Mouse (Mus musculus) embryonic facial prominence, embryonic 11.5 days (tissue): ENCODE measurements around the gene Nfil3. TPM values are rescaled to one million over a fixed set of nuclear protein-coding genes. Genes with fewer than 3 reads are reported as not detected.

Experiments
- ATAC-seq: fragments of 200-750 bp; cut with Nextera tagmentation; replicated peaks from 2 replicates; pipeline ENCODE4 v1.8.0; 2017; ENCODE audit warnings: low read depth; ENCODE audit not compliant: insufficient number of reproducible peaks, low FRiP score, low TSS enrichment
- DNase-seq: peaks from one replicate; pipeline ENCODE4 v3.0.0-alpha.2; 2015; ENCODE audit warnings: low spot score
- H3K27ac ChIP-seq: fragments of 300-500 bp; sonication (generic); replicated peaks from 2 replicates; pipeline ENCODE4 v1.5.1; 2014; ENCODE audit warnings: mild to moderate bottlenecking, low read depth, low read length, control low read depth
- H3K27me3 ChIP-seq: fragments of 300-500 bp; sonication (generic); 2 replicates; pipeline ENCODE4 v1.6.1; 2014; ENCODE audit warnings: mild to moderate bottlenecking, low read length, moderate library complexity, mixed read lengths; ENCODE audit not compliant: control insufficient read depth, insufficient read depth
- H3K36me3 ChIP-seq: fragments of 300-500 bp; sonication (generic); replicated peaks from 2 replicates; pipeline ENCODE4 v1.6.1; 2014; ENCODE audit warnings: low read depth, mild to moderate bottlenecking, low read length, moderate library complexity, mixed read lengths; ENCODE audit not compliant: control insufficient read depth, insufficient read depth
- H3K4me1 ChIP-seq: fragments of 300-500 bp; sonication (generic); 2 replicates; pipeline ENCODE4 v1.6.1; 2014; ENCODE audit warnings: low read length, mixed read lengths; ENCODE audit not compliant: control insufficient read depth, insufficient read depth
- H3K4me2 ChIP-seq: fragments of 300-500 bp; sonication (generic); 2 replicates; pipeline ENCODE4 v1.6.1; 2014; ENCODE audit warnings: low read depth, mild to moderate bottlenecking, control low read depth, low read length, moderate library complexity
- H3K4me3 ChIP-seq: fragments of 300-500 bp; sonication (generic); 2 replicates; pipeline ENCODE4 v1.5.1; 2014; ENCODE audit warnings: low read depth, low read length, control low read depth
- H3K9ac ChIP-seq: fragments of 300-500 bp; sonication (generic); replicated peaks from 2 replicates; pipeline ENCODE4 v1.6.1; 2014; ENCODE audit warnings: mild to moderate bottlenecking, control low read depth, low read length
- H3K9me3 ChIP-seq: fragments of 300-500 bp; sonication (generic); replicated peaks from 2 replicates; pipeline ENCODE4 v1.6.1; 2016; ENCODE audit warnings: mild to moderate bottlenecking, low read length, inconsistent platforms, mixed read lengths; ENCODE audit not compliant: control insufficient read depth
- WGBS: fragments of 180-500 bp; shearing (Covaris S2); extraction: QIAGEN DNeasy Blood & Tissue Kit; methylation state at CpG from one replicate; pipeline ENCODE4 v1.1.7; 2014; 5-methylcytosine and 5-hydroxymethylcytosine counted together
- polyA plus RNA-seq: library from polyadenylated mRNA; unstranded; fragments of >200 nt; fragmentation: Nextera tagmentation; extraction: Ambion mirVana; gene quantifications from 2 replicates; pipeline ENCODE4 v1.2.1, GENCODE M21; 2014

Nfil3 gene
- 23.9 and 25.4 TPM in 2 replicates for polyA plus RNA-seq

DNA sequence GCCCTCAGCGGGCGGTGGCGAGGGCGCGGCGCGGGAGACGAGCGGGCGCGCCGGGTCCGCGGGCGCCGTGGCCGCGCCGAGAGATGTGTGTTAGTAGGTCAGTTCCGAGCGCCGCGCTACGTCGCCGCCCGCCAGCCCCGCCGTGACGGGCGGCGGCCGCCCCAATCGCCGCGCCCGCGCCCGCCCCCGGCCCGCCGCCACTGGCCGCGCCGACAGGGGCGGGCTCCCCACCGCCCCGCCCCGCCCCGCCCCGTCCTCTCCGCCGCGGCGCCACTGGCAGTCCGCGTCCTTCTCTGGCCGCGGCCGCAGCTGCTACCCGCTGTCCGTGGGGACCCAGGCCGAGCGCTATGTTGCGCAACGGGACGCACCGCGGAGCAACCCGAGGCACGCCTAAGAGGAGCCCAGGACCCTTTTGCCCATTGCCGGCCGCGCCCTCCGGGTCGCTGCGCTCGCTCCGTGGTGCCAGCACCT, at the start of gene Nfil3:
TSS of gene Nfil3 (minus strand) at position 123 of the 471 bp plus-strand sequence.
- Histone ChIP-seq H3K36me3 (no peaks in the 10 kb centered on the region), H3K9ac (peak within 1 kb of the TSS; percentile 87), H3K27ac (peak within 1 kb of the TSS; percentile 76), H3K27me3 (no peaks in the 10 kb centered on the region), H3K4me1 (peaks cover 5% of the 10 kb centered on the region), H3K4me3 (peak within 1 kb of the TSS; percentile 89), H3K9me3 (no peaks in the 10 kb centered on the region), H3K4me2 (peak within 1 kb of the TSS; percentile 97)
- 0% methylated on average over 41 of the region's 79 CpGs for WGBS
- DNase-seq (peak; percentile 89), ATAC-seq (peak; percentile 70)

DNA sequence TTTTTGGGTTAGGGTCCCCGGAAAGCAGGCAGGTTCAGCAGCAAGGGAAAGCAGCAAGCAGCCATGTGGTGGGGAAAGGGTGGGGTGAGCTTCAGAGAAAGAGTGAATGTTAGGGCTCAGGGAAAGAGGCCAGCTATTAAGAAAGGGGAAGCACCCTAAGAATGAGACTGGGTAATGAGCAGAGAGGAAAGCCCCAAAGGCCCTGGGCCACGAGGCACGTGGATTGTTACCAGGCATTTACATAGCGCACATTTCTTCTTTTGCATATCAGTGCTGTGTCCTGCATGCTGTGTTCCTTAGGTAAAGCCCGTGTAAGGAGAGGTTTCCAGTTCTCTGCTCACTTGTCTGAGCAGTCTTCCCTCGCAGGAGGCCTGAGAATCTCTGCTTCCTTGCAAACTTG, 43.4 kb upstream of the Nfil3 start:
- Histone ChIP-seq H3K9me3 (no peaks in the 10 kb centered on the region), H3K27me3 (no peaks in the 10 kb centered on the region), H3K9ac (no peak overlapping the region), H3K27ac (no peak overlapping the region), H3K36me3 (no peaks in the 10 kb centered on the region), H3K4me2 (no peak overlapping the region), H3K4me1 (no peaks in the 10 kb centered on the region), H3K4me3 (no peak overlapping the region)
- ATAC-seq: no peak
- WGBS: 42% methylated on average over 6 of the region's 6 CpGs
- no peak for DNase-seq

DNA sequence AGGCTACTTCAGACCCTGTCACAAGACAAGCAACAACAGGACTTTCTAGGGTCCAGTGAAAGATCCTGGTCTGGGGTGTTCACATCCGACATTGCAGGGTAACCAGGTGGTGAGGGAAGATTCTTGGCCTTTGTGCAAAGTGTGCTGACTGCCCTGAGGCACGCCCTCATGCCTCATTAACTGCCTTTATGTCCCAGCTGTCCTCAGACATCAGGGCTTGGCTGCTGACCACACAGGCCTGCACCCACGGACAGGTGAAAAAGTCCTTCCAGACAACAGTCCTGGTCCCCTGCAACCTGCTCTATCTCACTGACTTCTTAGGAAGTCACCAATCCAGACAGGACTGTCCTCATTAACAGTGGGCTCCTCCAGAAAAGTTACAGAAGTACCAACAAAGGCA, 39.4 kb upstream of the Nfil3 start:
- Histone ChIP-seq H3K27me3 (no peaks in the 10 kb centered on the region), H3K9me3 (no peaks in the 10 kb centered on the region), H3K4me3 (no peak overlapping the region), H3K36me3 (no peaks in the 10 kb centered on the region), H3K4me1 (no peaks in the 10 kb centered on the region), H3K27ac (no peak overlapping the region), H3K4me2 (no peak overlapping the region), H3K9ac (no peak overlapping the region)
- WGBS: 76% methylated on average over 3 of the region's 3 CpGs
- no peak for ATAC-seq
- DNase-seq: no peak

DNA sequence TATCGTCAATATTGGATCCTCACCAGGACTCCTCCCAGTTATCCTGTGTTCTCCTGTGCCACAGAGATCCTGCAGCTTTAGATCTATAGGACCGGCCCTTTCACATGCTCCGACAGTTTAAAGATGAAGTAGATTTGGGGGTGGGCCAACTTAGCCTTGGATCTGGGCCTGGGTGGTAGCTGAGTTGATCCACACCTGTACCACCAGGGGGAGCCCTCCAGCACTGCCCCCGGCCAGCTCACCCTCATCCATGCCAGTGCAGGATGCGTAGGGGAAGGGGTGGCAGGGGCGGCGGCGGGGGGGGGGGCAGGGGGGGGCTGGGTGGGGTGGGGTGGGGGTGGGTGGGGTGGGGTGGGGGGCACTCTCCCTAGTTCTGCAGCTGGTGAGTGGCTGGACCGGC, 38.7 kb upstream of the Nfil3 start:
- H3K36me3 ChIP-seq: no peaks in the 10 kb centered on the region
- no peak overlapping the region for H3K4me2 ChIP-seq
- no peaks in the 10 kb centered on the region for H3K4me1 ChIP-seq
- WGBS: 75% methylated on average over 9 of the region's 9 CpGs
- ATAC-seq: no peak
- DNase-seq: no peak
- no peak overlapping the region for H3K4me3 ChIP-seq
- no peak overlapping the region for H3K27ac ChIP-seq
- H3K9ac ChIP-seq: no peak overlapping the region
- no peaks in the 10 kb centered on the region for H3K9me3 ChIP-seq
- no peaks in the 10 kb centered on the region for H3K27me3 ChIP-seq

DNA sequence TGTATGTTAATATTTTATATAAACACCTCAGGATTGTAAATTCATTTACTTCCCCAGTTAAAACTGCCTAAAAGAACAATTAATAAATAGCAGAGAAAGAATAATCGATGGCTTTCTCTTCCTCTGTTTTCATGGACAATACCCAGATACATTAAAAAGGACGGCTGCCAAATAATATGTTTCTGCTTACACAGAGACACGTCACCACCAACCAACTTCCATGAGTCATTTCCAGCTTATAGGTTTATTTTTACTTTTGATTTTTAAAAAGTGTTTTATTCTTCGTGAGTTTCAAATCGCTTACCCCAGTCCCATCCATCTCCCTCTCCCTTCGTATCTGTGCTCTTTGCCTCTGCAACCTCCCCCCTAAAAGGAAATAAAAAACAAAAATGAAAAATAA, 38.1 kb upstream of the Nfil3 start:
- no peak overlapping the region for H3K9ac ChIP-seq
- H3K36me3 ChIP-seq: no peaks in the 10 kb centered on the region
- no peak overlapping the region for H3K4me2 ChIP-seq
- no peaks in the 10 kb centered on the region for H3K27me3 ChIP-seq
- ATAC-seq (no peak), DNase-seq (no peak)
- no peak overlapping the region for H3K4me3 ChIP-seq
- no peaks in the 10 kb centered on the region for H3K9me3 ChIP-seq
- no peaks in the 10 kb centered on the region for H3K4me1 ChIP-seq
- no peak overlapping the region for H3K27ac ChIP-seq
- 91% methylated on average over 6 of the region's 6 CpGs for WGBS

DNA sequence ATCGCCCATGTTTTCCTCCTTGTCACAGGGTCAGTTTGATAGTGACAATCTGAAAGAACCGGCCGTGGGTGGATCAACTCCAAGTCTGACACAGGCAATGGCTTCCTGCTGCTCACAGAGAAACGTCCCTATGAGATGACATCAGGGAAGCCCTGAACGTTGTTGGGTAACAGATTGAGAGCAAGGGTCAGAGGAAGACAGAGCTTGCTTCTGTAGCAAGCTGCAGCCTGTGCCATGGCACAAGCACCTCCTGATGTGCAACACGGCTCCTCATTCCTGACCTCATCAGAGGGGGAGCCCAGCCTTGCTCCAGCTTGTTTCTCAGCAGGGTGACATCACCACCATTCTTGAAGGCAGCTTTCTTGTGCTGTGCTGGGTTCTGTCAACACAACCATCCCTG, 37.1 kb upstream of the Nfil3 start:
- DNase-seq: no peak
- Histone ChIP-seq H3K4me2 (no peak overlapping the region), H3K4me1 (no peaks in the 10 kb centered on the region), H3K4me3 (no peak overlapping the region), H3K27me3 (no peaks in the 10 kb centered on the region), H3K9ac (no peak overlapping the region), H3K27ac (no peak overlapping the region), H3K9me3 (no peaks in the 10 kb centered on the region), H3K36me3 (no peaks in the 10 kb centered on the region)
- WGBS: 73% methylated on average over 6 of the region's 6 CpGs
- no peak for ATAC-seq

DNA sequence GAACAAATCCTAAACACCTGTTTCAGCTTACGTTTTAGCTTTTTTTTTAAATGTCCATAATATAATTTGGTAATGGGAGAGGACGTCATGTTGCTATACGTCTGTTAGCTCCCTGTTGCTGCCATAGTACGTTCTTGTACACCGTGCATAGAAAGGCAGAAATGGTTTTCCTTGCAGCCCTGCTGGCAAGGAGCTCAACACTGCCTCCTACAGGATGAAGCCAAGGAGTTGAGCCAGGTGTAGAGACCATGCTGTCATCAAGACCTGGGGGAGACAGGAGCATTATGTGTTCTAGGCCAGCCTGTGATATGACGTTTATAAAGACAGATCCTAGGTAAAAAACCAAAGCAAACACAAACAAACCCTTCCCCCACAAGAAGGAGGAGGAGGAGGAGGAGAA, 36.2 kb upstream of the Nfil3 start:
- 68% methylated on average over 6 of the region's 6 CpGs for WGBS
- ATAC-seq (no peak), DNase-seq (peak; percentile 27)
- Histone ChIP-seq H3K4me2 (no peak overlapping the region), H3K27ac (no peak overlapping the region), H3K27me3 (no peaks in the 10 kb centered on the region), H3K9ac (no peak overlapping the region), H3K4me1 (no peaks in the 10 kb centered on the region), H3K9me3 (no peaks in the 10 kb centered on the region), H3K4me3 (no peak overlapping the region), H3K36me3 (no peaks in the 10 kb centered on the region)

DNA sequence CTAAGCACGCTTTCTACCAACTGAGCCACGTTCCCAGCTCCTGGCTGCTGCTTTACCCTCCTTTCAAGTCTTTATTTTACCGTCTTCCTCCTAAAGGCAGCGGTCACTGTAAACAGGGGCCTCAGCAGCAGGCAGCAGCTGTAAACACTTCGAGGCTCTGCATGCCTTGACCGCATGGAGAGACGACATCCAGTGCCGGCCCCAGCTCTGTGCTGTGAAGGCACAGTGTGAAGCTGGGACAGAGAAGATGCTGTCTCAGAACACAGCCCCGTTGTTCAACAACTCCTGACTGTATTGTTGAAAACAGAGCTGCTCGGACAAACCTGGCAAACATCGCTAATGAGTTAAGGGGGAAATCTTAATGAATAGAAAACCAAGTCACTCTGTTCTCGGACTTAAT, 30.6 kb upstream of the Nfil3 start:
- no peak overlapping the region for H3K4me3 ChIP-seq
- H3K27ac ChIP-seq: no peak overlapping the region
- H3K4me1 ChIP-seq: peaks cover 3% of the 10 kb centered on the region; the same call in 1 of the 2 replicates
- WGBS: 8% methylated on average over 12 of the region's 12 CpGs
- no peak overlapping the region for H3K4me2 ChIP-seq
- DNase-seq (no peak), ATAC-seq (no peak; the same call in 1 of the 2 replicates)
- H3K9ac ChIP-seq: no peak overlapping the region
- no peaks in the 10 kb centered on the region for H3K36me3 ChIP-seq
- H3K9me3 ChIP-seq: no peaks in the 10 kb centered on the region
- H3K27me3 ChIP-seq: no peaks in the 10 kb centered on the region
